Mouse (Mus musculus) olfactory bulb, adult 2 months (tissue): ENCODE measurements around the gene Pogz.

Experiments
- CTCF ChIP-seq: fragments of 200-500 bp; IDR thresholded peaks from 2 replicates; pipeline ENCODE4 v1.5.1; 2012; ENCODE audit warnings: low read depth, mild to moderate bottlenecking, low read length, moderate library complexity; ENCODE audit not compliant: insufficient read depth
- POLR2A ChIP-seq: fragments of 200-500 bp; IDR thresholded peaks from 2 replicates; pipeline ENCODE4 v1.6.1; 2012; ENCODE audit warnings: mild to moderate bottlenecking, low read depth, low read length, moderate library complexity; ENCODE audit not compliant: insufficient read depth

GRCm38 (mm10) chr3:94819452-94820425 is 17.6 kb upstream of the Pogz start:
- no peak for TF ChIP-seq CTCF
- TF ChIP-seq POLR2A, result no peak
